Mouse (Mus musculus) heart, embryonic 16.5 days (tissue): Measurements from ENCODE around the gene Ddx17. TPM values are rescaled to one million over a fixed set of nuclear protein-coding genes. Genes with fewer than 3 reads are reported as not detected.
A peak's percentile ranks its signal among the peaks of the same experiment; 100 is the strongest.

Source experiments
- ATAC-seq: fragments of 200-750 bp; cut with Nextera tagmentation; replicated peaks from 2 replicates; pipeline ENCODE4 v1.8.0; 2017; ENCODE audit warnings: moderate number of reproducible peaks; ENCODE audit not compliant: insufficient read depth, low FRiP score; ENCODE audit errors: extremely low read depth
- H3K27ac ChIP-seq: fragments of 300-500 bp; sonication (generic); 2 replicates; pipeline ENCODE4 v1.5.1; 2014; ENCODE audit warnings: mild to moderate bottlenecking, low read length, control low read depth, moderate library complexity
- H3K27me3 ChIP-seq: fragments of 300-500 bp; sonication (generic); 2 replicates; pipeline ENCODE4 v1.6.1; 2014; ENCODE audit warnings: low read length, mixed read lengths; ENCODE audit not compliant: control insufficient read depth, insufficient read depth
- H3K36me3 ChIP-seq: fragments of 300-500 bp; sonication (generic); 2 replicates; pipeline ENCODE4 v1.6.1; 2014; ENCODE audit not compliant: control insufficient read depth, insufficient read depth
- H3K4me1 ChIP-seq: fragments of 300-500 bp; sonication (generic); 2 replicates; pipeline ENCODE4 v1.6.1; 2014; ENCODE audit warnings: low read length, mixed read lengths; ENCODE audit not compliant: control insufficient read depth, insufficient read depth
- H3K4me2 ChIP-seq: fragments of 300-500 bp; sonication (generic); 2 replicates; pipeline ENCODE4 v1.6.1; 2014; ENCODE audit warnings: low read depth, mild to moderate bottlenecking, control low read depth, low read length
- H3K4me3 ChIP-seq: fragments of 300-500 bp; sonication (generic); 2 replicates; pipeline ENCODE4 v1.5.1; 2014; ENCODE audit warnings: mild to moderate bottlenecking, control low read depth, low read length
- H3K9ac ChIP-seq: fragments of 300-500 bp; sonication (generic); 2 replicates; pipeline ENCODE4 v1.6.1; 2014; ENCODE audit warnings: low read length, control low read depth
- H3K9me3 ChIP-seq: fragments of 300-500 bp; sonication (generic); replicated peaks from 2 replicates; pipeline ENCODE4 v1.6.1; 2016; ENCODE audit warnings: low read length; ENCODE audit not compliant: control insufficient read depth
- WGBS: fragments of 180-500 bp; shearing (Covaris S2); extraction: QIAGEN DNeasy Blood & Tissue Kit; methylation state at CpG from one replicate; pipeline ENCODE4 v1.1.7; 2014; 5-methylcytosine and 5-hydroxymethylcytosine counted together
- polyA plus RNA-seq: library from polyadenylated mRNA; unstranded; fragments of >200 nt; fragmentation: Nextera tagmentation; extraction: Ambion mirVana; gene quantifications from 2 replicates; pipeline ENCODE4 v1.2.1, GENCODE M21; 2015

Ddx17 gene
- polyA plus RNA-seq, 1 experiment from 2014 or later = 30.8 TPM

GRCm38 (mm10) chr15:79525979-79526768 lies 20.4 kb downstream of the Ddx17 start:
- Histone ChIP-seq H3K27ac (no peak overlapping the region), H3K4me1 (no peaks in the 10 kb centered on the region), H3K9ac (no peak overlapping the region), H3K4me2 (no peak overlapping the region), H3K27me3 (no peaks in the 10 kb centered on the region), H3K4me3 (no peak overlapping the region), H3K36me3 (peaks cover 46% of the 10 kb centered on the region), H3K9me3 (no peaks in the 10 kb centered on the region)
- ATAC-seq = no peak
- WGBS = 58% methylated on average over 9 of the region's 9 CpGs

GRCm38 (mm10) chr15:79525564-79525963 lies 21.0 kb downstream of the Ddx17 start:
- Histone ChIP-seq H3K4me1 (no peaks in the 10 kb centered on the region), H3K27ac (no peak overlapping the region), H3K4me2 (no peak overlapping the region), H3K27me3 (no peaks in the 10 kb centered on the region), H3K9me3 (no peaks in the 10 kb centered on the region), H3K36me3 (peaks cover 46% of the 10 kb centered on the region), H3K4me3 (no peak overlapping the region), H3K9ac (no peak overlapping the region)
- WGBS = 80% methylated on average over 5 of the region's 5 CpGs
- no peak for ATAC-seq

DNA sequence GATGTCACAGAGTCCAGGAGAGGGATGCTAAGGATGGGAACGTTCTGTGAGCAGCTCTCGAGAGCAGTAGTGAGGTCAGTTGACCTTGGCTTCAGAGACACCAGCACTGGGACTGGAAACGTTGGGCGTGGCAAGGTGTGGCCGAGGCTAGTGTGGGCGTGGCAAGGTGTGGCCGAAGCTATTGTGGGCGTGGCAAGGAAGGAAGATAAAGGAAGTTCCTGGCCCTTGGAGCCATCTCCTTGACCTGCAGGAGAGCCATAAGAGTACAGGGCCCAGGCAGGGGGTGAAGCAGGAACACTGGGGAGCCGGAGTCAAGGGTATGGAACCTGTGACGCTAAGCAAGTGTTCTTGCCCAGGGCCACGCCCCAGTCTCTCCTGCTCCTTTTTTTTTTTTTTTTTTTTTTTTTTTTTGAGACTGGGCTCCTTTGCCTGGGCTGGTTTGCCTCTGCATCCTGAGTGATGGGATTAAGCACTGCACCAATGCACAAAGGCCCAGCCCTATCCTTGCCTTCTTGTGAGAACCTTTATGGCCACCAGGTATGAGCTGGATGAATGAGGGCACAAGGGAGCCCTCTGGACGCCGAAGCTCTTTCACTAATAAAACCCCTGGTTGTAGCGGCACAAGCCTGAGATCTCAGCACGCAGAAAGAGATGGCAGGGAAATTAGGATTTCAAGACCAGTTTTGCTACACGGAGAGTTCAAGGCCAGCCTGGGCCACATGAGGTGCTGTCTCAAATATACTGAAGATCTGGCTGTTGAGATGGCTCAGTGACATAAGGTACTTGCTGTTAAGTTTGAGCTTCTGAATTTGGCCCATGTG lies 26.9 kb downstream of the Ddx17 start:
- Histone ChIP-seq H3K4me2 (no peak overlapping the region), H3K9me3 (no peaks in the 10 kb centered on the region), H3K36me3 (peaks cover 7% of the 10 kb centered on the region), H3K9ac (no peak overlapping the region), H3K4me3 (no peak overlapping the region), H3K27me3 (peaks cover 2% of the 10 kb centered on the region), H3K27ac (no peak overlapping the region), H3K4me1 (peaks cover 16% of the 10 kb centered on the region)
- 55% methylated on average over 16 of the region's 16 CpGs for WGBS
- no peak for ATAC-seq

DNA sequence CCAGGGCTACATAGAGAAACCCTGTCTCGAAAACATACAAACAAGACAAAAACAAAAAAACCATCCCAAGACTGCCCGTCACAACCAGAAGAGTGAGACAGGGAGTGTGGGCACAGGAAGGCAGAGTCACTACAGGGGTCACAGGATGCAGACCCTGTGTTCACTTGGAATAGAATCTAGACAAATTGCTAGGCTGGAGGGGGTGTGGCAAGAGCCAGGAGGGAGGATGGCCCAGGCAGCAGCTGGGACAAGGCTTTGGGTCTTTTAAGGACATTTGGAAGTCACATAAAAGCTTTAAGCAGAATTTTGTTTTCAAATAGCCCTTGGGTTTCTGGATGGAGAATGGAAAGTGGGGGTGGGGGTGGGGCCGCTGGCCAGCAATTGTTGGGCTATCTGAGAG lies 28.0 kb downstream of the Ddx17 start:
- Histone ChIP-seq H3K9me3 (no peaks in the 10 kb centered on the region), H3K4me1 (peaks cover 20% of the 10 kb centered on the region), H3K9ac (no peak overlapping the region), H3K27ac (no peak overlapping the region), H3K27me3 (peaks cover 13% of the 10 kb centered on the region), H3K36me3 (peaks cover 7% of the 10 kb centered on the region), H3K4me2 (no peak overlapping the region), H3K4me3 (no peak overlapping the region)
- no peak for ATAC-seq
- WGBS = 85% methylated on average over 3 of the region's 3 CpGs

DNA sequence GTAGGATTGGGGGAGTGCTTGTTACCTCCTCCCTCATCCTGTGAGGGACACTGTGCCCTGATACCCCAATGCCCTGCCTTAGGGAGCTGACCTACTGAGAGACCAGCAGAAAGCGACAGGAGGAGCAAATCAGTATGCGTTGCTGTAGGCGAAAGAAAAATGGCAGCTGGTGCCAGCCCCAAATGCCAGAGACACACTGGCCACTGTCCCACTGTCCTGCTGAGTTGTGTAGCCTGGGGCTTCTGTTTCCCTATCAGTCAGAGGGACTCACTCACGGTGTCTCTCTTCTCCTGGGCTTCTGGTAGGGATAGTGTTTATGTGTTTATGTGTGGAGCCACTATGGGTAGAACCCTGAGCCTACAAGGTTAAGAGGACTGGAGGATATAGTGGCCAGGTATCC lies 28.8 kb downstream of the Ddx17 start:
- WGBS = 75% methylated on average over 4 of the region's 4 CpGs
- no peak overlapping the region for H3K27ac ChIP-seq
- peaks cover 1% of the 10 kb centered on the region; the same call in 1 of the 2 replicates for H3K36me3 ChIP-seq
- H3K4me2 ChIP-seq = peak overlapping the region; percentile 81
- H3K27me3 ChIP-seq = peaks cover 14% of the 10 kb centered on the region
- ATAC-seq = no peak
- H3K9me3 ChIP-seq = no peaks in the 10 kb centered on the region
- no peak overlapping the region for H3K9ac ChIP-seq
- H3K4me3 ChIP-seq = peak overlapping the region; percentile 65
- H3K4me1 ChIP-seq = peaks cover 20% of the 10 kb centered on the region

DNA sequence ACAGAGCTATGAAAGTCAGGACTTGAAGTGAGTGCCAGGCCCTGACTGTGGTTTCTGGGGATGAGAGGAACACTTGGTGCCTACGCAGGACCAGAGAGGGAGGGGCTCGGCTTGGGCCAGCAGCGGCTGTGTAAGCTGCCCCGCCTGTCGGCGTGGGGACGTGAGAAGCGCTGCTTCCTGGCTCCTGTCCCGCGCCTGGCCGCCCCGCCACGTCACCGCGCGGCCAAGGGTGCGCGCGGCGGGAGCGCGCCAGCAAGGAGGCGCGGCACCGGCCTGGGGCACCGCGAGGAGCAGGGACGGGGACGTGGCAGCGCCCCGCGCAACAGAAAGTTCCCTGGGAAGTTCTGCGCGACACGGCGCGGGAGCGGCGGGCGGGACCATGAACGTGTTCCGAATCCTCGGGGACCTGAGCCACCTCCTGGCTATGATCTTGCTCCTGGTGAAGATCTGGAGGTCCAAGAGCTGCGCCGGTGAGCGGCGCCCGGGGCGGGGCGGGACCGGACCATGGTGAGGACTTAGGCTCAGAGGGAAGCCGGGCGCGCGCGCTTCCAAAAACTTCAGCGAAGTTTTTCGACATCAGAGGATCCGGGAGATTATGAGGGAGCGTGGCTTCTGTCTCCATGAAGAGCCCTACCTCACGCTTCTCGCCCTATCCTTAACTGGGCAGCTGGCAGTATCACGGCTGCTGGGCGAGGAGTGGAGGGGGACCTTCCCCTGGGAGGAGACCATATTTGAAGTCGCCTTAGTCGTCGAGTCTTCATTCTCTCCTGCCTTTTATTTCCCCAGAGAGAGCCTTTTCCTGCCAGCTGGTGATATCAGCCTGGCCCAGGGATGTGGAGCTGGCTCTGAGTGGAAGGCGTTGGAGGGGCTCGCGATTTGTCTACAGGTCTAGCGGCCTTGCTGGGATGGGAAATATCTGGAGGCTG lies 30.1 kb downstream of the Ddx17 start, which contains the start of gene Kdelr3:
Gene Kdelr3, plus strand, starts transcription at position 241 of the 926 bp plus-strand sequence.
- H3K4me2 ChIP-seq = peak within 1 kb of the TSS; percentile 81
- WGBS = under 1% methylated on average over 71 of the region's 71 CpGs
- no peaks in the 10 kb centered on the region for H3K9me3 ChIP-seq
- H3K4me1 ChIP-seq = peaks cover 25% of the 10 kb centered on the region
- H3K36me3 ChIP-seq = no peaks in the 10 kb centered on the region
- peaks cover 17% of the 10 kb centered on the region for H3K27me3 ChIP-seq
- H3K9ac ChIP-seq = peak within 1 kb of the TSS; percentile 86
- H3K4me3 ChIP-seq = peak within 1 kb of the TSS; percentile 65
- H3K27ac ChIP-seq = peak within 1 kb of the TSS; percentile 43
- peak; percentile 78 for ATAC-seq

- H3K27ac ChIP-seq = no peak overlapping the region
- H3K4me2 ChIP-seq = no peak overlapping the region
- ATAC-seq = no peak
- peaks cover 37% of the 10 kb centered on the region for H3K4me1 ChIP-seq
- no peak overlapping the region for H3K4me3 ChIP-seq
- H3K9ac ChIP-seq = no peak overlapping the region
- H3K27me3 ChIP-seq = peaks cover 32% of the 10 kb centered on the region
- no peaks in the 10 kb centered on the region for H3K9me3 ChIP-seq
- 13% methylated on average over 9 of the region's 9 CpGs for WGBS
- no peaks in the 10 kb centered on the region for H3K36me3 ChIP-seq
These were observed 32.6 kb downstream of the Ddx17 start for GRCm38 (mm10) chr15:79513940-79514339.

GRCm38 (mm10) chr15:79511553-79512320 lies 34.8 kb downstream of the Ddx17 start:
- H3K27me3 ChIP-seq = peaks cover 41% of the 10 kb centered on the region
- H3K9ac ChIP-seq = peak overlapping the region; percentile 57
- H3K27ac ChIP-seq = no peak overlapping the region
- H3K4me2 ChIP-seq = peak overlapping the region; percentile 73
- peaks cover 21% of the 10 kb centered on the region for H3K4me1 ChIP-seq
- no peaks in the 10 kb centered on the region for H3K36me3 ChIP-seq
- WGBS = 4% methylated on average over 61 of the region's 61 CpGs
- H3K4me3 ChIP-seq = peak overlapping the region; percentile 52
- no peaks in the 10 kb centered on the region for H3K9me3 ChIP-seq
- peak; percentile 66 for ATAC-seq
